Mouse (Mus musculus): Measurements from ENCODE around the gene Aox4.

Gene Aox4

GRCm38 (mm10) chr1:58210203-58210602, at the start of gene Aox4:
Gene Aox4, plus strand, starts transcription at chr1:58210397.
- DNase-seq (ENCODE audit: low spot score in 2 of 2), result peak; percentile 54 to 65

DNA sequence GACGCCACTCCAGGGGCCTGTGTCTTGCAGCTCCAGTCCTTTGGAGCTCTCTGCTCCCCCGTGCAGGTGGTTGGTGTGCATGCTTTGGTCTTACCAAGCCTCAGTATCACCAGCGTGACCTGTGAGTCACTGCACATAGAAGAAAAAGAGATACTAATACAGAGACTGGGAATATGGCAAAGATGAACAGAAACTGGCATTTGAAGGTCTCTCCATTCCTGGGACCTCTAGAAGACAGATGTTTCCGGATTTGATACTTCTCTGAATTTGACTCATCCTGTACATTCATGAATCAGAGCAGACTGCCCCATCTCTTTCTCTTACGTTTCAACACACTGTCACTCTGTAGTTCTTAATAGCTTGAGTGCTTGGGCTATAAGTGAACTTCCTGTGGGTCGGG, 40.3 kb upstream of the Aox4 start:
- no peak for DNase-seq (ENCODE audit: low spot score in 2 of 2)

DNA sequence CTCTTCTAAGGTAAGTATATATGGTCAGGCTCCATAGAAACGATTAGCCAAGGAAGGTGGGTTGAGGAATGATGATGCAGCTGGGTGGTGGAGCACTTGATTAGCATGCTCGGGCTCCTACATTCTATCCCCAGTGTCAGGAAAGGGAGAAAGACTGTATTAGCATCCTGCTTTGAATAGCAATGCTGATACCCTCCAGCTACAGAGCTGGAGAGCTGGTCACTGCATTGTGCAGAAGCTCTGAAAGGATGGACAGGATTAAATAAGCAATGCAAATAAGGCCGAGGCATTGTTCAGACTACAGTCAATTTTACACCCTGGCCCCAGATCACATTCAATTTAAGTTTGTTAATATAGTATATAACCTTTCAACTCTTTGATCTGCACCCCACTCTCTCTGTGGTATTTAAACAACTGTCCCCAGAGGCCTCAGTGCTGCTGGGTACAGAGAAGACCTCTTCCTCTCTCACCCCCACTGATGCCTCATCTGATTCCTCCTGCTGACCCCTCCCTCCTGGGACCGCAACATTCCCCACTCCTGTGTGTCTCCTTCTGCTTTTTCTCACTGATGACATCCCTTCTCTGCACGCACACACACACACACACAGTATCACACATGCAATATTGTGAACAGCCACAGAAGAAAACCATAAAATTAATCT, 21.6 kb upstream of the Aox4 start:
- no peak for DNase-seq (ENCODE audit: low spot score in 2 of 2)

GRCm38 (mm10) chr1:58194317-58194716, 15.9 kb upstream of the Aox4 start:
- no peak for DNase-seq (ENCODE audit: low spot score in 2 of 2)

- DNase-seq (ENCODE audit: low spot score in 2 of 2), result no peak
Measured at GRCm38 (mm10) chr1:58194988-58195387, 15.2 kb upstream of the Aox4 start.

DNA sequence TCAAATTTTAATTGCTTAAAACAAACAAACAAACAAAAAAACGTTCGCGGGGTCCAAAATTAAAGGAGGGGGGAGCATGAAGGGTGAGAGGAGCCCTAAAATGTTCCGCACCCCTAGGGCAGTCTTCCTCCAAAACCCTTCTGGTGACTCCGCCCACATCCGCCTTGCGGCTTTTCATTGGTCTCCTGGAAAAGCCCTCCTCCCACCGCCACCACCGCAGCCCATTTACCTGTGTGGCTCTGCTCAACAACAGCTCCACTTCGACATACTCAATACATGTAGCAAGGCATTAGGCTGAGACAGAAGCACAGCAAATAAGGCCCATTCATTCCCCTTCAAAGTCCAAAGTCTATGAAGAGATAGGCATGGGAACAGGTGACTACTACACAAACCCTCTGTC, 14.7 kb upstream of the Aox4 start:
- no peak for DNase-seq (ENCODE audit: low spot score in 2 of 2)

DNA sequence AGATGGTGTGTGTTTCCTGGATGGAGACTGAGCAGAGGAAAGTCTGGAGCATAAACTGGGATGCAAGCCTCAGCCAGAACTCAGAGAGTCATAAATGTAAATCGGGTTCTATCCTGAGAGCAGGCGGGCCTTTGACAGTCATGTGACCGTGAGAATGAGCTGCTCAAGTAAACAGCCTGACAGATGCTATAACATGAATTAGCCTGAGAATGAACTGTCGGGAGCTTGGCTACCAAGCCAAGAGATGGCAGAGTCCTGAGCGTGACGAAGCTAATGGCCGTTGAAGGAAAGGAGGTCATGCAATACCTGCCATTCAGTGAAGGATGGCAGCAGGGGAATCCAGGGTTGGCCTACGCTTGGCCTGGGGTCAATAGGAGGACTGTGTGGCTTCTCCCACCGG, 13.2 kb upstream of the Aox4 start:
- no peak for DNase-seq (ENCODE audit: low spot score in 2 of 2)

DNA sequence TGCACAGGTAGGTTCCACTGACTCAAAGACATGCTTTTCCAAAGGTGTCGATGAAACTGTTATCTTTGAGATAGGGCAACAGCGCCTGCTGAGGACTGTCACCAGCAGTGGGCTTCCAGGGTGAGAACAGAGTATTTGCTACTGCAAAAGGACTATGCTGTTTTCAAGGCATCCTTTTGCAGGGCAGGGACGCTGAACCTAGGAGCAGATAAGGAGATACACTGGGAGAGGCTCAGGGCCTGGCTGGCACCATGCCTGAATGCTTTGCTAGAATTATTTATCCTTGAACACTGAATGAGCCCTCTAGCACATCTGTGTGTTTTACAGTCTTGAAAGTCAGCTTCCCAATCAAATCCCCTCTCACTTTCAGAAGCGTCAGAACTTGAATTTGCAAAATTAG, 11.8 kb upstream of the Aox4 start:
- DNase-seq (ENCODE audit: low spot score in 2 of 2), result no peak

DNA sequence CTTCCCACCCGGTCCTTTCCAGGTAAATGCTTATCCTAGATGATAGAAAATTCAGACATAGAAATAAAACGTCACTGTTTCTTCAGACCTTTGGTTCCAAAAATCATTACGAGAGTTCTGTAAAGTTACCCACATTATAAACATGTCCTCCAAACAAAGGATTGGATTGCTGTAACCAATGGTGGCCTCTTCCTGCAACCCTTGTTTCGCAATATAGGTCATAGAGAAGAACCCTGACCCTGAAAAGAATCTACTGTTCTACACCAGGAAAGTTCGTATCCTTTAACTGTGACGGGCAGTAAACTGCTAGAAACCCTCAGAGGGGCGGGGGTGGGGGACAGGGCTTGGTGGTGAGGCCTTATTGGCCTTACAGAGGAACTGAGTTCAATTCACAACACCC, 2.6 kb downstream of the Aox4 start:
- no peak for DNase-seq (ENCODE audit: low spot score in 2 of 2)

GRCm38 (mm10) chr1:58213838-58214237, 3.6 kb downstream of the Aox4 start:
- no peak for DNase-seq (ENCODE audit: low spot score in 2 of 2)

GRCm38 (mm10) chr1:58215353-58215752, 5.2 kb downstream of the Aox4 start:
- no peak for DNase-seq (ENCODE audit: low spot score in 2 of 2)

DNA sequence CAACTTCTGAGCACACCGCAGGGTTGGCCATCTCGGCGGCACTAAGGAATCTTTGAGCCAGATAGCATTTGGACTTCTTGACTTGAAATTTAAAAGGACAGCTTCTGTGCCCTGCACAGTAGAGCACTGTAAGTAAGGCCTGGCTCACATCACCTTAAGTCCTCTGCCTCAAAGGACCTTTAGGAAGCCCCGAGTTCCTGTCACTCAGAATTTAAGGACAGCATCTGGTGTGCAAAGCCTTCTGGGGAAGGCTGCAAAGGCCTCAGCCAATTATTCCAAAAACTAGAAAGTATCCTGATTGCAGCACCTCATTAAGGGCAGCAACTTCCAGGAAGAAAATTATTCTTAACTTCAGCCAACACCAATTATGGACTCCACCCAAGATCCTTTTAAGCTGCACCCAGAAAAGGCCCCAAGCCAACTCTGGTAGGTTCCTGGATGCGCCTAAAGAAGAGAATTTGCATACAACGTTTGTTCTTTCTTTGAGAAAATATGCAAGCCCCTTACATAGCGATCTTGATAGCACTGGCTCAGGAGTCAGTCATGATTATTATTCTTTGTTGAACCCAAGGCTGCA, 5.8 kb downstream of the Aox4 start:
- DNase-seq (ENCODE audit: low spot score in 2 of 2), result no peak

- no peak for DNase-seq (ENCODE audit: low spot score in 2 of 2)
Measured at GRCm38 (mm10) chr1:58221070-58221469, 10.9 kb downstream of the Aox4 start.

DNA sequence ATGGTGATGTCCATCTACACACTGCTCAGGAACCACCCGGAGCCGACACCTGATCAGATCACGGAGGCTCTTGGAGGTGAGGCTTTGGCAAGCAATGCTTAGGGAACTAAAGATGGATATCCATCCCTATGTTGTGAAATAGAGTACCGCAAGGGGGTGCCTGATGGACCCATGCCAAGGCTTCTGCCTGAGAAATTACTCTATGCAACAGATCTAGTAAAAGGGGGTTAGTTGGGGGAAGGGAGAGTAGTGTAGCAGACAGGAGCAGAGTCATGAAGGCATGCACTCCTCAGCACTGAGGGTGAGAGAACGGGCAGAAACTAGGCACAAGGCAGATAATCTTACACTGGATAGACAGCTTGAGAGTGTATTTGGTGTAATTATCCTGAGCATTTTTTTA, 11.7 kb downstream of the Aox4 start:
- no peak for DNase-seq (ENCODE audit: low spot score in 2 of 2)

DNA sequence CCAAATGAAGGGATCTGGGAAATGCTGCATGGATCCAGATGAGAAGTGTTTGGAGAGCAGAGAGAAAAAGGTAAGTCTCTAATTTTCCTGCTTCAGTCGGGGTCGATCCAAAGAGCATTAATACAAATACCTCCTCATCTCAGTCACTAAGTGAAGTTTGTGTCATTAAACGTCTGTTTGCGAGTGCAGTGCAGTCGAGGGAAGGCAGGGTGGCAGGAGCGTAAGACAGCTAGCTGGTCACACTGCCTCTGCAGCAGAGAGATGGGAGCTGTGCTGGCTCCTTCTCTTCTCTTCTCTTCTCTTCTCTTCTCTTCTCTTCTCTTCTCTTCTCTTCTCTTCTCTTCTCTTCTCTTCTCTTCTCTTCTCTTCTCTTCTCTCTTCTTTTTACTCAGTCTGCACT, 17.9 kb downstream of the Aox4 start:
- no peak for DNase-seq (ENCODE audit: low spot score in 2 of 2)

- DNase-seq (ENCODE audit: low spot score in 2 of 2), result no peak
Measured at GRCm38 (mm10) chr1:58228916-58229315, 18.7 kb downstream of the Aox4 start.

GRCm38 (mm10) chr1:58229774-58230173, 19.6 kb downstream of the Aox4 start:
- no peak for DNase-seq (ENCODE audit: low spot score in 2 of 2)

- DNase-seq (ENCODE audit: low spot score in 2 of 2), result no peak
Measured at GRCm38 (mm10) chr1:58230542-58230941, 20.3 kb downstream of the Aox4 start.

DNA sequence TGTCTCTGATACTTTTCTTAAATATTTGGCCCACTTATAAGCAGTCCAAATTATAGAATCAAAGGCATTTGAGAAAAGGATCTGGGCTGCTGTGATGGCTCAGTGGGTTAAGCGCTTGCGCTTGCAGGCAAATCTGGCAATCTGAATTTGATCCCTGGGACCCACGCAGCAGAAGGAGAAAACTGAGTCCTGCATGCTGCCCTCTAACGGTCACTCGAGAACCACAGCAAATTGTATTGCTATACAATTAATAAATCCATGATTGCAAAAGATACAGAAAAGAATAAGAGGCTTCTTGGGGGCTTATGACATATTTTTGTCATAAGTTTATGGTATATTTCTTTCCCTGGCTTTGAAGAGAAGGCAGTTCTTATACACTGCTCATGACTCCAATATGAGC, 25.2 kb downstream of the Aox4 start:
- no peak for DNase-seq (ENCODE audit: low spot score in 2 of 2)

DNA sequence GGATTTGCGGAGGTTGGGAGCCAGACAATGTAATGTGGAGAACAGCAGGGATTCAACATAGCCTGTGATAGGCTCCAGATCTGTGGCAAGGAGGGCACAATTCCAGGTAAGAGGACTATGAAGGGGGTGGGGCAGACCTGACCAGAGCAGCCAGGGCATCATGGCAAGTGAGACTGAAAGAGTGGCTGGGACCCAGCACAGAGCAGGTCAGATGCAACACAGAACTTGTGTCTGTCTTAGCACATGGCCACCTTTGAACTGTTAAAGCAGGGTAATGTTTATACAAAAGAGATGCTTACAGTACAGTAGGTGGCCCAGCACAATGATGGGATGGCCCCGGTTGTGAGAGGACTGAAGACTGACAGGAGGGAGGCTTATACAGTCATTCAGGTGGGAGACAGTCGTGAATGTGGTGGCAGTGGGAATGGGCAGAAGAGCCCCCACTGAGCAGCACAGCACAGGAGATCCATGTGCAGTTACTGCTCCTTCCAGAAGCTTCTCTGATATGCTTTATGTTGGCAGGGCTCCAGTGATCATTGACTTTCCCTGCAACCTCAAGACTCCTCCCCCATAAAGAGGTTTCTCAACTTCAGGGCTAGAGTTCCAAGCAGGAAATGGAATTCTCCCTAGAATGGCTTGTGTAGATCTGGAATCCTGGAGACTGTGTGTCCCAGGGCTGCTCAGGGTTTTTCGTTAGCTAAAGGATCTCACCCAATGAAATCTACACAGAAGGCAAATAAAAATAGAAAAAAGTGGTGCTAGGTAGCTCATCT, 27.5 kb downstream of the Aox4 start:
- DNase-seq (ENCODE audit: low spot score in 2 of 2), result no peak

DNA sequence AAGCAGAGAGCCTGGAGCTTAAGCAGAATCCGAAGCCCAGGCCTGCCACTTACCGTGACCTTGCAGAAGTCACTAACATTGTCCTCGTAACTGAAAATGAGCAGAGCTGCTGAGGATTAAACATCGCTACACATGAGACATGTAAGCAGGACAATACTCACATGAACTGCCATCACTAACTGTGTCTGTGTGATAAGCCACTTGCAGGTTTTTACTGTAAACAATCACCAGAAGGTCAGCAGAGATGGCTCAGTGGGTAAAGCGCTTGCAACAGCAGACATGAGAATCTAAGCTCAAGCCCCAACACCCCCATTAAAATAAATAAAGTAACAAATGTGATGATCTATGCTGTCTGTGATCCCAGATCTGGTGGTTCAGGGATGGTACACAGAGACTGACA, 28.2 kb downstream of the Aox4 start:
- DNase-seq (ENCODE audit: low spot score in 2 of 2), result no peak

DNA sequence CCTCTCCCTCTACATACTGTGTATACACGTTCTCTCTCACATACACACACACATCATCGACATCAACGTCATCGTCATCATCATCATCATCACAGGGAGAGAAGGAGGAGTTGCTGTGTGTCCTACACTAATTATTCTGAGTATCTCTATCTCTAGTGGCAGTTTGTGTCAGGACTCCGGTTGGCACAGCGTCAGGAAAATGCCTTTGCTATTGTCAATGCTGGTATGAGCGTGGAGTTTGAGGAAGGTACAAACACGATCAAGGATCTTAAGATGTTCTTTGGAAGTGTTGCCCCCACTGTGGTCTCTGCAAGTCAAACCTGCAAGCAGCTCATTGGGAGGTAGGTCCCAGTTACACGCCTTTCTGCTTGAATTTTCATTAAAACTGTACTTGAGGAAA, 28.8 kb downstream of the Aox4 start:
- DNase-seq (ENCODE audit: low spot score in 2 of 2), result no peak

DNA sequence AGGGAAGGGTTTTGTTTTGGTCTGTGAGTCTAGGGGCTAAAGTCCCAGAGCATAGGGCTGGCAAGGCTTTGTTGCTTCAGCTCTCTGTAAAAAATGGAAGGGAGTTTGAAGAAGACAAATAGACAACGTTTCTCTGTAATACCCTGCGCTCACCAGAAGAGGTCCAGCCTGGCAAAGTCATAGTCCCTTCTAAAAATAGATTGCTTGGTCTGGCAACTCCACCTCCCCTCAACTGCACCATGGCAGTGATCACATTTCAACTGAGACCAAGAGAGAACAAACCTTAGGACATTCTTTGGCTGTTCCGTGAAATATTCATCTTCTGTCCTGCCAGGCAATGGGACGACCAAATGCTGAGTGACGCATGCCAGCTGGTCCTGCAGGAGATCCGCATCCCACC, 30.1 kb downstream of the Aox4 start:
- DNase-seq (ENCODE audit: low spot score in 2 of 2), result no peak
